Mouse (Mus musculus) hindbrain, embryonic 10.5 days (tissue): Measurements from ENCODE around the gene 2700081O15Rik. TPM values are rescaled to one million over a fixed set of nuclear protein-coding genes. Genes with fewer than 3 reads are reported as not detected.

Experiments
- DNase-seq: peaks from one replicate; pipeline ENCODE4 v3.0.0-alpha.2; 2017; ENCODE audit warnings: low spot score
- H3K27ac ChIP-seq: fragments of 300-500 bp; sonication (generic); 2 replicates; pipeline ENCODE4 v1.5.1; 2016; ENCODE audit warnings: mild to moderate bottlenecking, moderate library complexity
- H3K27me3 ChIP-seq: fragments of 300-500 bp; sonication (generic); 2 replicates; pipeline ENCODE4 v1.6.1; 2016; ENCODE audit warnings: mild to moderate bottlenecking; ENCODE audit not compliant: poor library complexity, insufficient read depth, severe bottlenecking
- H3K36me3 ChIP-seq: fragments of 300-500 bp; sonication (generic); 2 replicates; pipeline ENCODE4 v1.6.1; 2016; ENCODE audit warnings: mild to moderate bottlenecking, moderate library complexity
- H3K4me1 ChIP-seq: fragments of 300-500 bp; sonication (generic); replicated peaks from 2 replicates; pipeline ENCODE4 v1.6.1; 2016; ENCODE audit warnings: mild to moderate bottlenecking
- H3K4me3 ChIP-seq: fragments of 300-500 bp; sonication (generic); 2 replicates; pipeline ENCODE4 v1.5.1; 2016; ENCODE audit warnings: mild to moderate bottlenecking, moderate library complexity
- H3K9me3 ChIP-seq: fragments of 300-500 bp; sonication (generic); 2 replicates; pipeline ENCODE4 v1.6.1; 2016; ENCODE audit warnings: mild to moderate bottlenecking, moderate library complexity
- WGBS: fragments of 180-500 bp; shearing (Covaris S2); methylation state at CpG from one replicate; pipeline ENCODE4 v1.1.7; 2016; 5-methylcytosine and 5-hydroxymethylcytosine counted together
- polyA plus RNA-seq: library from polyadenylated mRNA; unstranded; fragments of >200 nt; fragmentation: Nextera tagmentation; extraction: Ambion mirVana; gene quantifications from 2 replicates; pipeline ENCODE4 v1.2.1, GENCODE M21; 2016

2700081O15Rik gene
- polyA plus RNA-seq, 1 experiment from 2014 or later: 8.6 TPM

DNA sequence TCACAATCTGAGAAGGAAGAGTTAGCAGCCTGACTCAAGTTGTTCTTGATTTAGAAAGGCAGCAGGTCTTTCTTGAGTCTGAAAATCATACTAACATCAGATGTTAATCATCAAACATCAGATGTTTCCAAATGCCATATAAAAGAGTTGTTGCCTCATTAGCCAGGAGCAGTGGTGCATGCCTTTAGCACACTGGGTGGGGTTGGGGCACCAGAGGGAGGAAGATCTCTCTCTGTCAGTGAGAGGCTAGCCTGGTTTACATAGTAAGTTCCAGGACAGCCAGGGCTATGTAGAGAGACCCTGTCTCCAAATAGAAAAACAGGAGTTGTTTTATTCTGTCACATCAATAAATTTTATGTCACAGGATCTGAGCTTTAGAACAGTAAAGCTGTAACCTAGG is 41.5 kb downstream of the 2700081O15Rik start:
- H3K27ac ChIP-seq: no peak overlapping the region
- no peaks in the 10 kb centered on the region for H3K27me3 ChIP-seq
- H3K4me1 ChIP-seq: no peaks in the 10 kb centered on the region
- no peak for DNase-seq
- H3K9me3 ChIP-seq: no peaks in the 10 kb centered on the region
- no peak overlapping the region for H3K4me3 ChIP-seq
- peaks cover 49% of the 10 kb centered on the region for H3K36me3 ChIP-seq

DNA sequence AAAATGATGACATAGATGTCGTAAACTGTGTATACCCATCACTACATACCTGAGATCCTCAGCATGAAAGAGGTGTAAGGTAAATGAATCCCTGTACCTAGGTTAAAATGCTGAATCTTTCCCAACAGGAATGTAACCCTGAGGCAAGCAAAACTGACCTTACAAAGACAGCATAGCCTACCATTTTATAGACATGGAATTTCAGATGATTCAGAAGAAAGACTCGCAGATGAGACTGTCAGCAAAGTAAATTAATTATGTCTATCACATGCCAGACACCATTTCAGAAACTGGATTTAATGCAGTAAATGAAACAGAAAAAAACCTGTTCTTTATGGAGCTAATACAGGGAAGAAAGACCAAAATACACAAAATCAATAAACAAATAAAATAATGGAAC is 41.9 kb downstream of the 2700081O15Rik start:
- peaks cover 50% of the 10 kb centered on the region for H3K36me3 ChIP-seq
- no peaks in the 10 kb centered on the region for H3K9me3 ChIP-seq
- no peak overlapping the region for H3K27ac ChIP-seq
- H3K4me1 ChIP-seq: no peaks in the 10 kb centered on the region
- no peaks in the 10 kb centered on the region for H3K27me3 ChIP-seq
- WGBS: 95% methylated on average over 2 of the region's 2 CpGs
- H3K4me3 ChIP-seq: no peak overlapping the region
- DNase-seq: no peak

DNA sequence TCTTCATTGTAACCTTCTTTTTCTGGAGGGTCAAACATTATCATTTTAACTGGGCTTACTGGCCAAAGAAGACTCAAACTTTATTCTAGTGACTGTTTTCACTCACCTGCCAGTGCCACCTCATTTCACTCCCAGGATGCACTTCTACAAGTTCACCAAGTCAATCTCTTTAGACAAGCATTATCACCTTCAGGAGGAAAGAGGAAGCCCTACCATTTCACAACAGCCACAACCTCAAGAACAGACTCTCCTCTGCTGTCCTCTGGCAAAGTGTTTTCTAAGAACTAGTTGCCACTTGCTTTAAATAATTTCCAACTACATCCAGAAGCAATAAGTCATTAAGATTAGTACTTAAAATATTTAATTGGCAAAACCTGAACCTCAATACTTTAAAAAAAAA is 50.5 kb downstream of the 2700081O15Rik start:
- no peak overlapping the region for H3K27ac ChIP-seq
- no peak overlapping the region for H3K4me3 ChIP-seq
- peaks cover 75% of the 10 kb centered on the region for H3K36me3 ChIP-seq
- no peaks in the 10 kb centered on the region for H3K9me3 ChIP-seq
- no peaks in the 10 kb centered on the region for H3K4me1 ChIP-seq
- no peaks in the 10 kb centered on the region for H3K27me3 ChIP-seq
- no peak for DNase-seq

DNA sequence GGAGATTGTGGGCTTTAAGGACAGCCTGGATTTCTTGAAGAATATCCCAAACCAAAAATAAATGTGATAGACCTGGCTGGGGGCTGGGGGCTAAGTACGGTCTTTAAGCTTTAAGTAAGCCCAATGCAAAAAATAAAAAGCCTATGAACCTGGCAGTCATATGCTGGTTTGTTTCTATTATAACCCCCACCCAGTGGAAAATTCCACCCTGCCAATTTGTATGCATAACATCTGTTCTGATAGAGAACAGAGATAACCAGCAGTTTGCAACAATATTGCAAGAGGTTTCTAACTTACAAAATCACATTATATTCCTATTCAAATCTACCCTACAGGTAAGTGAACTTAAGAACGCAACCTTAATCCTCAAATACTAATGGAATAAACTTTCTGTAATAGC is 53.2 kb downstream of the 2700081O15Rik start:
- no peak for DNase-seq
- WGBS: 99% methylated on average over 2 of the region's 2 CpGs
- peaks cover 86% of the 10 kb centered on the region for H3K36me3 ChIP-seq

More for the DNA sequence above, 53.2 kb downstream of the 2700081O15Rik start:
- Histone ChIP-seq H3K4me1 (no peaks in the 10 kb centered on the region), H3K27ac (no peak overlapping the region), H3K4me3 (no peak overlapping the region), H3K27me3 (no peaks in the 10 kb centered on the region), H3K9me3 (no peaks in the 10 kb centered on the region)

Other genes starting within 250 kb of the 2700081O15Rik start
- 273 and 309 TPM in 2 replicates for gene Otub1, start 211.3 kb upstream of the 2700081O15Rik start, polyA plus RNA-seq
- gene Cox8a, start 200.0 kb upstream of the 2700081O15Rik start, polyA plus RNA-seq: 914 and 944 TPM in 2 replicates
- 89.8 and 96.5 TPM in 2 replicates for gene Naa40, start 176.4 kb upstream of the 2700081O15Rik start, polyA plus RNA-seq
- 72.0 and 79.1 TPM in 2 replicates for gene Rcor2, start 150.3 kb upstream of the 2700081O15Rik start, polyA plus RNA-seq
- gene Mark2, start 75.8 kb upstream of the 2700081O15Rik start, polyA plus RNA-seq: 47.0 and 56.5 TPM in 2 replicates
- 44.9 and 48.0 TPM in 2 replicates for gene Spindoc, start 34.6 kb upstream of the 2700081O15Rik start, polyA plus RNA-seq
- gene Rtn3, start 65.7 kb downstream of the 2700081O15Rik start, polyA plus RNA-seq: 256 and 280 TPM in 2 replicates
- gene Atl3, start 76.4 kb downstream of the 2700081O15Rik start, polyA plus RNA-seq: 4.6 and 7.2 TPM in 2 replicates
- gene Pla2g16, start 139.8 kb downstream of the 2700081O15Rik start, polyA plus RNA-seq: 4.6 and 4.7 TPM in 2 replicates
- gene Lgals12, start 189.6 kb downstream of the 2700081O15Rik start, polyA plus RNA-seq: not detected in 2 replicates
- gene Hrasls5, start 194.9 kb downstream of the 2700081O15Rik start, polyA plus RNA-seq: not detected in 2 replicates